Mouse (Mus musculus) midbrain, postnatal 0 days (tissue): ENCODE measurements at regions not wholly inside any gene's neighbourhood (a gene's known extent, or its start where the extent isn't known, plus 50 kb on each side); places are given as distances from the start of the nearest gene placed in this dataset.

Experiments used
- ATAC-seq: fragments of 200-750 bp; cut with Nextera tagmentation; 2 replicates; pipeline ENCODE4 v1.8.0; 2017; ENCODE audit warnings: moderate number of reproducible peaks, mild to moderate bottlenecking, moderate TSS enrichment, moderate library complexity; ENCODE audit not compliant: low FRiP score
- DNase-seq: peaks from one replicate; pipeline ENCODE4 v3.0.0-alpha.2; 2015; ENCODE audit warnings: low spot score
- H3K27ac ChIP-seq: fragments of 300-500 bp; sonication (generic); 2 replicates; pipeline ENCODE4 v1.5.1; 2014; ENCODE audit warnings: low read depth, mild to moderate bottlenecking, low read length, mixed read lengths
- H3K27me3 ChIP-seq: fragments of 300-500 bp; sonication (generic); 2 replicates; pipeline ENCODE4 v1.6.1; 2014; ENCODE audit warnings: low read length, control low read depth, mixed read lengths; ENCODE audit not compliant: insufficient read depth
- H3K36me3 ChIP-seq: fragments of 300-500 bp; sonication (generic); 2 replicates; pipeline ENCODE4 v1.6.1; 2014; ENCODE audit warnings: low read length, control low read depth, mixed read lengths; ENCODE audit not compliant: insufficient read depth
- H3K4me1 ChIP-seq: fragments of 300-500 bp; sonication (generic); 2 replicates; pipeline ENCODE4 v1.6.1; 2014; ENCODE audit warnings: mild to moderate bottlenecking, control low read depth, antibody characterized with exemption, low read length, mixed read lengths; ENCODE audit not compliant: insufficient read depth
- H3K4me2 ChIP-seq: fragments of 300-500 bp; sonication (generic); 2 replicates; pipeline ENCODE4 v1.6.1; 2014; ENCODE audit warnings: low read depth, mild to moderate bottlenecking, low read length, mixed read lengths; ENCODE audit not compliant: poor library complexity, severe bottlenecking
- H3K4me3 ChIP-seq: fragments of 300-500 bp; sonication (generic); 2 replicates; pipeline ENCODE4 v1.5.1; 2014; ENCODE audit warnings: low read depth, mild to moderate bottlenecking, low read length, moderate library complexity
- H3K9ac ChIP-seq: fragments of 300-500 bp; sonication (generic); replicated peaks from 2 replicates; pipeline ENCODE4 v1.6.1; 2014; ENCODE audit warnings: mild to moderate bottlenecking, low read length, moderate library complexity, mixed read lengths; ENCODE audit not compliant: poor library complexity, severe bottlenecking
- H3K9me3 ChIP-seq: fragments of 300-500 bp; sonication (generic); 2 replicates; pipeline ENCODE4 v1.6.1; 2016; ENCODE audit warnings: low read length, control low read depth
- CTCF ChIP-seq: IDR thresholded peaks from 2 replicates; pipeline ENCODE4 v1.5.1; 2016; ENCODE audit warnings: antibody characterized with exemption, mild to moderate bottlenecking
- WGBS: fragments of 180-500 bp; shearing (Covaris S2); extraction: QIAGEN DNeasy Blood & Tissue Kit; methylation state at CpG from one replicate; pipeline ENCODE4 v1.1.7; 2014; 5-methylcytosine and 5-hydroxymethylcytosine counted together

- Histone ChIP-seq H3K9ac (no peak overlapping the region), H3K9me3 (no peaks in the 10 kb centered on the region), H3K4me3 (no peak overlapping the region), H3K27ac (no peak overlapping the region), H3K27me3 (no peaks in the 10 kb centered on the region), H3K4me2 (no peak overlapping the region), H3K4me1 (no peaks in the 10 kb centered on the region), H3K36me3 (no peaks in the 10 kb centered on the region)
- ATAC-seq (no peak), DNase-seq (no peak)
- 65% methylated on average over 7 of the region's 7 CpGs for WGBS
- no peak for TF ChIP-seq CTCF
Observed at GRCm38 (mm10) chr1:63977956-63978355, 144.1 kb downstream of the Klf7 start.

GRCm38 (mm10) chr1:63977302-63977888 is 144.7 kb downstream of the Klf7 start:
- Histone ChIP-seq H3K27ac (no peak overlapping the region), H3K9ac (no peak overlapping the region), H3K36me3 (no peaks in the 10 kb centered on the region), H3K4me2 (no peak overlapping the region), H3K27me3 (no peaks in the 10 kb centered on the region), H3K9me3 (no peaks in the 10 kb centered on the region), H3K4me1 (no peaks in the 10 kb centered on the region), H3K4me3 (no peak overlapping the region)
- DNase-seq (no peak), ATAC-seq (no peak)
- WGBS = 67% methylated on average over 4 of the region's 4 CpGs
- no peak for TF ChIP-seq CTCF

- Histone ChIP-seq H3K9ac (no peak overlapping the region), H3K36me3 (no peaks in the 10 kb centered on the region), H3K4me3 (no peak overlapping the region), H3K27ac (no peak overlapping the region), H3K27me3 (no peaks in the 10 kb centered on the region), H3K4me1 (no peaks in the 10 kb centered on the region), H3K9me3 (no peaks in the 10 kb centered on the region), H3K4me2 (no peak overlapping the region)
- 67% methylated on average over 4 of the region's 4 CpGs for WGBS
- no peak for ATAC-seq
- DNase-seq = no peak
- no peak for TF ChIP-seq CTCF
Observed at GRCm38 (mm10) chr1:63976862-63977261, 145.2 kb downstream of the Klf7 start.

DNA sequence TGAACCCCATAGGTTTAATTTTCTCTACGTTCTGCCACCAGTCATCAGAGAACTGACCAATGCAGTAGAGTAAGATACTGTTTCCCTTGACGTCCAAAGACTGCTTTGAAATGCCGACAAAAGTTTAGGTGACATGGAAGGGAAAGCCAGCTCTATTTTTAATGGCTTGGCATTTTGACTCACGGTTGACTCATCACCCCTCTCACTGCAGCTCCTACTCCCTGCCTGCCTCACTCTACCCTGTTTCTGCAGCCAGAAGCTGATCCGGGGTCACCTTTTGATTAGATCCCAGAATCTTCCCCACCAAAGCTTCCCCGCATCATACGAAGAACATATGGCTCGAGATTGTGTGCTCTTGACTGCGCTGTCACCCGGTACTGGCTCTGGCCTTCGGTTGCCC is 154.2 kb downstream of the Klf7 start:
- ATAC-seq (no peak), DNase-seq (no peak)
- H3K4me3 ChIP-seq = no peak overlapping the region
- H3K36me3 ChIP-seq = no peaks in the 10 kb centered on the region
- H3K9ac ChIP-seq = no peak overlapping the region
- no peak overlapping the region for H3K4me2 ChIP-seq
- H3K27ac ChIP-seq = no peak overlapping the region
- H3K9me3 ChIP-seq = no peaks in the 10 kb centered on the region
- H3K4me1 ChIP-seq = no peaks in the 10 kb centered on the region
- H3K27me3 ChIP-seq = no peaks in the 10 kb centered on the region
- no peak for TF ChIP-seq CTCF
- WGBS = 93% methylated on average over 11 of the region's 11 CpGs

DNA sequence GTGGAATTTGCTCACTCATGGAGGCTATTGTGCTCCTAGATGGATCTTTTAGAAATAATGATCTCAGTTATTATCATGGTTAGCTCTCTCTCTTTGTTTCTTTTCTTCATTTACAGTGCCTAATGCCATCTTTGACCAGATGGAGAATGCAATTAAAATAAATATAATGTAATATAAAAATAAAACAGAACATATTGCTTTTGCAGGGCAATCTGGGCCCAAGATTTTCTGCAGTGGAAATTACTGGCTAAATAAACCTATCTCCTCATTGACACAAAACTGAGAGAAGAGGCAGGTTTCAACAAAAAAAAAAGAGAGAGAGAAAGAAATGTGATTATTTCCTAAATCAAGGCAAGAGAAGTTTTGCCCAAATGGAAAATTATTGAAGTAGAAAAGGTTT is 156.6 kb downstream of the Klf7 start:
- Histone ChIP-seq H3K27ac (no peak overlapping the region), H3K9ac (no peak overlapping the region), H3K4me2 (no peak overlapping the region), H3K9me3 (no peaks in the 10 kb centered on the region), H3K36me3 (no peaks in the 10 kb centered on the region), H3K27me3 (no peaks in the 10 kb centered on the region), H3K4me1 (no peaks in the 10 kb centered on the region), H3K4me3 (no peak overlapping the region)
- ATAC-seq (no peak), DNase-seq (no peak)
- TF ChIP-seq CTCF = no peak

GRCm38 (mm10) chr1:63964519-63964918 is 157.6 kb downstream of the Klf7 start:
- no peak overlapping the region for H3K27ac ChIP-seq
- ATAC-seq (no peak), DNase-seq (no peak)
- H3K27me3 ChIP-seq = no peaks in the 10 kb centered on the region
- no peaks in the 10 kb centered on the region for H3K4me1 ChIP-seq
- TF ChIP-seq CTCF = no peak
- no peak overlapping the region for H3K4me3 ChIP-seq
- H3K9ac ChIP-seq = no peak overlapping the region
- 84% methylated on average over 1 of the region's 1 CpGs for WGBS
- H3K9me3 ChIP-seq = no peaks in the 10 kb centered on the region
- no peaks in the 10 kb centered on the region for H3K36me3 ChIP-seq
- no peak overlapping the region for H3K4me2 ChIP-seq
